Mouse (Mus musculus): Measurements from ENCODE around the gene Osbpl10. TPM values are rescaled to one million over a fixed set of nuclear protein-coding genes. Genes with fewer than 3 reads are reported as not detected.
"Not testable (repeated sequence)": the region's sequence is repeated elsewhere in the genome, so short reads cannot be mapped to it uniquely, and the experiment has no call there.

Osbpl10 gene
- polyA plus RNA-seq, 1 experiment from 2014 or later: 3.5 TPM

DNA sequence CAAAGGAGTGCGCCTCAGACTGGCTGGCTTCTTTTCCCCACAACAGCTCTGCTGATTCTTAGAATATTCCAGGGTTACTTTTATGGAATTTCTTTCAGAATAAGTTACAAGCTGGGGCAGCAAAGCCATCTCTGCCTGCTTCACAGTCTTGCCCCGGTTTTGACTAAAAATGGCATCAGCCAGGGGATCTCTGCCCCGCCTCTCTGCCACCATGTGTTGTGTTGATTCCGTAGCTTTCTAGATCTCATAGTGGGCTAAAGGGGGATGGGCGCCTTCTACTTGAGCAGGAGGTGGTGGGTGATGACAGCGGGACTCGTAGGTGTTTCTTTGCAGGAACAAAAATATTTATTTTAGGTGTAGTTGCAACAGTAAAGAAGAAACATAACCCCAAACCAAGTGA lies 29.8 kb downstream of the Osbpl10 start:
- Histone ChIP-seq H3K36me3 (no peaks in the 10 kb centered on the region), H3K9me3 (no peaks in the 10 kb centered on the region), H3K4me1 (peaks cover 16% of the 10 kb centered on the region), H3K4me3 (no peak overlapping the region), H3K9ac (no peak overlapping the region), H3K27me3 (no peaks in the 10 kb centered on the region), H3K27ac (no peak overlapping the region), H3K4me2 (no peak overlapping the region)
- WGBS: 69% methylated on average over 7 of the region's 7 CpGs
- no peak for ATAC-seq (ENCODE audit: borderline replicate concordance, extremely low read depth, low FRiP score, low TSS enrichment)

DNA sequence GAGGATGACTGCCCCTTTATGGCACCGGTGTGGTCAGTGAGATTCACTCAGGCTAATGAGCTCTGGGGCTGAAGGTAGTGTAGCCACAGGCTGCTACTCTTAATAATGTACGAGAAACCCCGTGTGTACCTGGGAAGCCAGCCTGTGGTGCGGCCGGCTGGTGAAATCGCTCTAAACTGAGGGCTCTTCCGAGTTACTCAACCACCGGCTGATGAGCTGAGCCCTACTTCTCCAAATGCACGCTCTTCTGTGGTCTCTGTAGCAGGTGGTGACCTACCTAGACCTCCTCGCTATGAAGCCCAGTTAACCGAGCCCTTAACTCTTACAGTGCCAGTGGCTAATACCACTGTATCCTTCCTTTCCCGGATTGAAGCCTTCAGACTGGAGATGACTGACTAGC lies 34.0 kb downstream of the Osbpl10 start:
- 44% methylated on average over 12 of the region's 12 CpGs for WGBS
- Histone ChIP-seq H3K27me3 (no peaks in the 10 kb centered on the region), H3K9ac (no peak overlapping the region), H3K4me2 (no peak overlapping the region), H3K4me1 (peaks cover 10% of the 10 kb centered on the region; the same call in 1 of the 2 replicates), H3K27ac (no peak overlapping the region), H3K36me3 (no peaks in the 10 kb centered on the region), H3K9me3 (no peaks in the 10 kb centered on the region), H3K4me3 (no peak overlapping the region)
- ATAC-seq (ENCODE audit: borderline replicate concordance, extremely low read depth, low FRiP score, low TSS enrichment): no peak

DNA sequence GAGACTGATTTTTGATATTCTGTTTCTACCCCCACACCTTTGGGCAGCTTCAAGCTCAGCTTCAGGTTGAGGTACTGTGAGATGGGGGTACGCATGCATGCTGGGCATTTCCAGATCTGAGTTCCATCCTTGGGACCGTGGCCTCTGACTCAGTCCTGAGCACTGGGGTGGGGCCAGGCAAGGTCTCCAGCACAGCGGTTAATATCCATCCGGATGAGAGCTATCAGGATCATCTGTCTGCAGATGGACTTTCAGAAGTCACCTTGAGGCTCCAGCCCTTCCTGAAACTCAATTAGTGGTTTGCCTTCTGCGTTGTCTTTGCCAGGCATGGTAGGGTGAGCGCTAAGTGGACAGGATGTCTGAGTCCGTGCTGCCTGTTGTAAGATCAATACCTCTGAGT lies 41.8 kb downstream of the Osbpl10 start:
- no peaks in the 10 kb centered on the region for H3K27me3 ChIP-seq
- 87% methylated on average over 7 of the region's 7 CpGs for WGBS
- ATAC-seq (ENCODE audit: borderline replicate concordance, extremely low read depth, low FRiP score, low TSS enrichment): no peak
- no peak overlapping the region for H3K27ac ChIP-seq
- no peak overlapping the region for H3K4me2 ChIP-seq
- H3K36me3 ChIP-seq: no peaks in the 10 kb centered on the region
- H3K4me1 ChIP-seq: no peaks in the 10 kb centered on the region
- H3K9me3 ChIP-seq: no peaks in the 10 kb centered on the region
- no peak overlapping the region for H3K9ac ChIP-seq
- H3K4me3 ChIP-seq: no peak overlapping the region

DNA sequence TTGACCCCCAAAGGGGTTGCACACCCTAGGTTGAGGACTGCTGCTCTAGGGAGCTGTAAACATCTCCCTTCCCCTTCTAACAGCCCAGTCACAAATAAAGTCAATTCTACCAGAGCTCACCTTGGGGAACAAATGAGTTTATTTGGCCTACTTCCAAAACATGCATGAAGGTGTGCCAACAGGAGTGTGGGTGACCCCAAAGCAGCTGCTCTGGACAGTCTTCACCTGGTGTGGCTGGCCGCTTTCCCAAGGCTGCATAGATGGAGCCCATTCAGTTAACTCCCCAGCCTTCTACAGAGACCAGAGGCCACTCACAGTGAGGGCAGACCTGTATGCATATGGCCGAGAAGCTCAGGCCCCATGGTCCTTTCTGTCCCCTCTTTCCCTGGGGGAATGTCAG lies 43.0 kb downstream of the Osbpl10 start:
- no peaks in the 10 kb centered on the region for H3K4me1 ChIP-seq
- no peaks in the 10 kb centered on the region for H3K9me3 ChIP-seq
- no peak overlapping the region for H3K9ac ChIP-seq
- no peak overlapping the region for H3K27ac ChIP-seq
- no peak for ATAC-seq (ENCODE audit: borderline replicate concordance, extremely low read depth, low FRiP score, low TSS enrichment)
- H3K4me2 ChIP-seq: no peak overlapping the region
- no peaks in the 10 kb centered on the region for H3K27me3 ChIP-seq
- no peak overlapping the region for H3K4me3 ChIP-seq
- 84% methylated on average over 2 of the region's 2 CpGs for WGBS
- no peaks in the 10 kb centered on the region for H3K36me3 ChIP-seq

DNA sequence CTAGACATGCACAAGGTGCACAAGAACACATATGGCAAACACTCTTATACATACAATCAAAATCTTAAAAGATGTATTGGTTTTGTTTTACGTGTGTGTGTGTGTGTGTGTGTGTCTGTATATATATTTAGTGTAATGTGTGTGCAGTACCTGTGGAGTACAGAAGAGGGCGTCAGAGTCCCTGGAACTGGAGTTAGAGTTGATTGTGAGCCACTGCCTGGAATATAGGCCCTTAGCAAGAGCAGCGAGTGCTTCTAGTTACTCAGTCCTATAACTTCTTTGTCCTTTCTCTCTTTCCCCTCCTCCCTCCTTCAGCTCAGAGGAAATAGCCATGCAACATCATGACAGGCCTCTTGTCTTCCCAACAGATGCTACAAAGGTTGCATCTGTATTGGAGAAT lies 44.8 kb downstream of the Osbpl10 start:
- Histone ChIP-seq H3K27ac (no peak overlapping the region), H3K9ac (no peak overlapping the region), H3K27me3 (no peaks in the 10 kb centered on the region), H3K4me1 (no peaks in the 10 kb centered on the region), H3K4me2 (no peak overlapping the region), H3K9me3 (no peaks in the 10 kb centered on the region), H3K4me3 (no peak overlapping the region), H3K36me3 (no peaks in the 10 kb centered on the region)
- ATAC-seq (ENCODE audit: borderline replicate concordance, extremely low read depth, low FRiP score, low TSS enrichment): no peak
- 74% methylated on average over 3 of the region's 3 CpGs for WGBS

DNA sequence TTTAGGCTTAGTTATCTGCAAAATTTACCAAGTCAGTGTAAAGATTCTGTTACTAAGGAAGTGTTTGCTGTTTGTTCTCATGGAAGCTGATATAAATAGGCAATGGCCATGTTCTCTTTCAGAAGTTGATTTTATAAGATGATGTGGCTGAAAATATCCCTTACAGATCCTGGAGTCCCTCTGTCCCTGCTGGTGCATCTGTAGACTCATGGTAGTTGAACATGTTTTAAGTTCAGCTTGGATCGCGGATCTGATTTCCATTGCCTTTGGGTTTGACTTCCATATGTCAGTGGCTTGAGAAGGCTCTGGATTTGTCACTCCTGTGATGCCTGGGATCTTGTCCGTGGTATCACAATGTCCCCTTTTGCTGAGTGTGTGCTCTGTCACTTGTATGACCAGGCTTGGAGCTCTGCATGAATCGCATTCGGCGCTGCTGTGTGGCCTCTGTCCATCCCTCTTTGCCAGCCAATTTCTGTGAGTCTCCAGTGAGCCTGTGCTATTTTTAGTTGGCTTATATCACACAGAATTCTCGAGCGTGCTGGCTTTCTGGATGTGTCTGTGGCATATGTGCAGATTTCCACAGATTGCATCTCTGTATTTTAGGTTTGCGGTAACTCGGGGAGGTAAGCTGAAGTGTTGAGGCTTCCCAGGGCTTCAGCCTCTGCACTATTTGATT lies 45.5 kb downstream of the Osbpl10 start:
- H3K27ac ChIP-seq: no peak overlapping the region
- H3K4me2 ChIP-seq: no peak overlapping the region
- no peaks in the 10 kb centered on the region for H3K9me3 ChIP-seq
- no peaks in the 10 kb centered on the region for H3K27me3 ChIP-seq
- no peaks in the 10 kb centered on the region for H3K36me3 ChIP-seq
- H3K9ac ChIP-seq: no peak overlapping the region
- no peak overlapping the region for H3K4me3 ChIP-seq
- no peak for ATAC-seq (ENCODE audit: borderline replicate concordance, extremely low read depth, low FRiP score, low TSS enrichment)
- no peaks in the 10 kb centered on the region for H3K4me1 ChIP-seq
- WGBS: 80% methylated on average over 10 of the region's 10 CpGs

DNA sequence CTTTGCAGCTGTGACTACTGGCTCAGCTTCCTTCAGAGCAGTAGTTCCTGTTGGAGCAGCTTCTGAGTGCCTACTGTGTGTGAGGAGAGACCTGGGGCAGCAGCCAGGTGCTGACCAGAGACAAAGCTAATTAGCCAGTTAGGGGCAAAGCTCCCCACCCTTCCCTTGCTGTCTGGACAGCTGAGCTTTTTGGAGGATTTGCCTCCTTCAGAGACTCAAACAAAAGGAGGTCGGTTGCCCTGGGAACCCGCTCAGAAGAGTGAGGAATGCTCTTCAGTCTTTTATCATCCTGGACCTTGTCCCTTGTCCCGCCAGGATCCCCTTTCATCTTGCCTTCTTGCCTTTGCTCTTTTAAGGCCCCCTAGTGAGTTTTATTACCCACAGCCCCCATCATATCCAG lies 50.9 kb downstream of the Osbpl10 start:
- Histone ChIP-seq H3K4me1 (no peaks in the 10 kb centered on the region), H3K4me3 (no peak overlapping the region), H3K4me2 (no peak overlapping the region), H3K36me3 (no peaks in the 10 kb centered on the region), H3K9me3 (no peaks in the 10 kb centered on the region), H3K27ac (no peak overlapping the region), H3K9ac (no peak overlapping the region), H3K27me3 (no peaks in the 10 kb centered on the region)
- 23% methylated on average over 3 of the region's 3 CpGs for WGBS
- ATAC-seq (ENCODE audit: borderline replicate concordance, extremely low read depth, low FRiP score, low TSS enrichment): no peak

DNA sequence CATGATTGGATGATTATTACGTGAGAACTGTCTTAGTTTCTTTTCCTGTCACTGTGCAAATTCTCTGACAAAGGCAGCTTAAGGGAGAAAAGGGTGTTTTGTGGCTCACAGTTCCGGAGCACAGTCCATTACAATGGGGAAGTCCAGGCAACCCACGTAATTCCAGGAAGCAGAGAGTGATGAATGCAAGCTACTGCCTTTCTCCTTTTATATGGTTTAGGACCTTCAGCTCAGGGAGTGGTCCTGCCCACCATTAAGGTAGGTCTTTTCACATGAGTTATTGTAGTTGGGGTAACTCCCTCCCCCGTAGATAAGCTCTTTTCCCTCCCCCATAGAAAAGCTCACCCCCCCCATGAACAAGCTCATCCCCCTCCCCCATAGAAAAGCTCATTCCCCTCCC lies 52.2 kb downstream of the Osbpl10 start:
- WGBS: 80% methylated on average over 4 of the region's 4 CpGs
- no peaks in the 10 kb centered on the region for H3K27me3 ChIP-seq
- H3K9ac ChIP-seq: no peak overlapping the region
- no peak overlapping the region for H3K27ac ChIP-seq
- ATAC-seq (ENCODE audit: borderline replicate concordance, extremely low read depth, low FRiP score, low TSS enrichment): no peak
- no peaks in the 10 kb centered on the region for H3K4me1 ChIP-seq
- H3K4me3 ChIP-seq: no peak overlapping the region
- no peak overlapping the region for H3K4me2 ChIP-seq
- H3K9me3 ChIP-seq: no peaks in the 10 kb centered on the region
- H3K36me3 ChIP-seq: no peaks in the 10 kb centered on the region

DNA sequence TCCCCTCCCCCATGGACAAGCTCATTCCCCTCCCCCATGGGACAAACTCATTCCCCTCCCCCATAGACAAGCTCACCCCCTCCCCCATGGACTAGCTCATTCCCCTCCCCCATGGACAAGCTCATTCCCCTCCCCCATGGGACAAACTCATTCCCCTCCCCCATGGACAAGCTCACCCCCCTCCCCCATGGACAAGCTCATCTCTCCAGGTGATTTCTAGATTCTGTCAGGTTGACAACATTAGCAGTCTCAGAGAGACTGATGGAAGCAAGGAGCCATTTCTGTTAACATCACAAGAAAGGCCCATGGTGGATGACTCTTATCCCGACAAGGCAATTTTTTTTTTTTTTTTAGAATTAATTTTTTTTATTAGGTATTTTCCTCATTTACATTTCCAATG lies 52.7 kb downstream of the Osbpl10 start:
- H3K4me3 ChIP-seq; H3K36me3 ChIP-seq; H3K27me3 ChIP-seq; H3K9me3 ChIP-seq; ATAC-seq (ENCODE audit: borderline replicate concordance, extremely low read depth, low FRiP score, low TSS enrichment); H3K4me2 ChIP-seq; H3K9ac ChIP-seq; H3K27ac ChIP-seq; H3K4me1 ChIP-seq: not testable (repeated sequence)
- 83% methylated on average over 1 of the region's 1 CpGs for WGBS

DNA sequence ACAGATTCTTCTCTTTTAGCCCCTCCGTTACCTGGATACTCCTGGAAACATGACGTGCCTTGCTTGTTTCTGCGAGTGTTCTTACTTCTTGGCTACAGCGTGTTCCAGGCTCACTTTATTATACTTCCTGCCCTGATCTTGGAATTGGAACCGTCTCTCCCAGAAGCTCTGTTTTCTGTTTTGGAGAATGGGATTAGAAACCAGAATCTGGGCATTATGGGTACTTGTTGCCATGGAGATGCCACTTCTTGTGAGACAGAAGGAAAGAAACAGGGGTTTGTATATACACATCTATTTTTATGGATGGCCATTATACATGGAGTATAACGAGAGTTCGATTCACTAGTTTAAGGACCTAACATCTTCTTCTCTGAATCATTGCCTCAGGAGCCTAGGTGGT lies 54.4 kb downstream of the Osbpl10 start:
- 87% methylated on average over 7 of the region's 7 CpGs for WGBS
- Histone ChIP-seq H3K27me3 (no peaks in the 10 kb centered on the region), H3K4me2 (no peak overlapping the region), H3K4me3 (no peak overlapping the region), H3K36me3 (no peaks in the 10 kb centered on the region), H3K4me1 (no peaks in the 10 kb centered on the region), H3K9ac (no peak overlapping the region), H3K9me3 (no peaks in the 10 kb centered on the region), H3K27ac (no peak overlapping the region)
- ATAC-seq (ENCODE audit: borderline replicate concordance, extremely low read depth, low FRiP score, low TSS enrichment): no peak

DNA sequence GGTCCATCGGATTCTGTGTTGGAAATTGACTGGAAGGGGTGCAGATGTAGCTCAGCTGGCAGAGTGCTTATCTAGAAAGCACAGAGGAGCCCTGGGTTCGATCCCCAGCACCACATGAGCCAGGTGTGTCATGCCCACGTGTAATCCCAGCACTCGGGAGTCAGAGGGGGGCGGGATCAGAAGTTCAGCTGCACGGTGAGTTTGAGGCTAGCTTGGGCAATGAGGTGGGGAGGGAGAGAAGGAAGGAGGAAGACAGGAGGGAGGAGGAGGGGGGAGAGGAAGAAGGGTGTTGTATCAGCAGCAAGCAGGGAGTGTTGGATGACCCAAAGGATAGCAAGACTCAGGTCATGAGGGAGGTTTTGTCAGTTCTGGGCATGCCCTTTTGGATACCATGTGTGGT lies 55.9 kb downstream of the Osbpl10 start:
- peaks cover 7% of the 10 kb centered on the region for H3K4me1 ChIP-seq
- H3K27ac ChIP-seq: no peak overlapping the region
- WGBS: 54% methylated on average over 6 of the region's 6 CpGs
- no peaks in the 10 kb centered on the region for H3K9me3 ChIP-seq
- no peak overlapping the region for H3K4me3 ChIP-seq
- no peak for ATAC-seq (ENCODE audit: borderline replicate concordance, extremely low read depth, low FRiP score, low TSS enrichment)
- H3K36me3 ChIP-seq: no peaks in the 10 kb centered on the region
- H3K27me3 ChIP-seq: no peaks in the 10 kb centered on the region
- H3K4me2 ChIP-seq: no peak overlapping the region
- H3K9ac ChIP-seq: no peak overlapping the region

DNA sequence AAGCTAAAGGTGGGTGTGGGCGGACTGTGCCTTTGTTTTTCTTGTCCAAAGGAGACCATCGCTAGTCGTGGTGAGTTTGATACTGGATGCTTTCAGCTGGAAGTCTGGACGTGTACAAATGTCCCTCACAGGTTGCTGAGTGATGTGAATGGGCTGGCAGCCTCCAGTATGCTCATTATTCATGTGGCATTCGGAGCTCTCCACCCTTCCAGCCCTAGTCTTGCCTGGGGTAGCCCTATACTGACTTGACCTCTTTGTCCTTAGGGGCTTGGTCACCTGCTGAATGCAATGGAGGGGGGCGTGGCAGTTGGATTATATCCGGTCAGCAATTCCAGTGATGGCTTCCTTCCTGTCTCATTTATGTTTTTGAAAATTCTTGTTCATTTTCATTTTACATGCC lies 56.4 kb downstream of the Osbpl10 start:
- Histone ChIP-seq H3K4me3 (no peak overlapping the region), H3K4me2 (no peak overlapping the region), H3K4me1 (peaks cover 7% of the 10 kb centered on the region), H3K27ac (no peak overlapping the region), H3K27me3 (no peaks in the 10 kb centered on the region), H3K9ac (no peak overlapping the region), H3K36me3 (no peaks in the 10 kb centered on the region), H3K9me3 (no peaks in the 10 kb centered on the region)
- ATAC-seq (ENCODE audit: borderline replicate concordance, extremely low read depth, low FRiP score, low TSS enrichment): no peak
- 75% methylated on average over 7 of the region's 7 CpGs for WGBS

DNA sequence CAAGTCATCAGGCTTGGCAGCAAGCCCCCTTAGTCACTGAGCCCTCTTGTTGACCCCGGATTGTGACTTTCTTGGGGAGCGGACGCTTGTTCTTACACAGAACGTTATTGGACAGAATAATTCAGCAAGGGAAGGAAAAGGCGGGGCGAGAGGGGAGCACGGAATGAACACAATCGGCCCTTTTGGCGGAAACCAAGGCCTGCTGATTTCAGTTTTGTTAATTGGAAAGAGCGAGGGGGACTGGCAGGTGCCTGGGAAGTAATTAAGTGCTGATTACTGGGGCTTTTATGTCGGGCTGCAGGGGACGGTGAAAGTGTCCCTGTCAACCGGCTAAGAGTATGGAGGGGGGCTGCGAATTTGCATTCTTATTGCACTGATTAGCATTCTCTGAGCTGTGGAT lies 59.8 kb downstream of the Osbpl10 start:
- H3K9me3 ChIP-seq: no peaks in the 10 kb centered on the region
- no peak overlapping the region for H3K4me2 ChIP-seq
- H3K9ac ChIP-seq: no peak overlapping the region
- ATAC-seq (ENCODE audit: borderline replicate concordance, extremely low read depth, low FRiP score, low TSS enrichment): no peak
- 42% methylated on average over 14 of the region's 14 CpGs for WGBS
- no peak overlapping the region for H3K4me3 ChIP-seq
- no peaks in the 10 kb centered on the region for H3K27me3 ChIP-seq
- H3K4me1 ChIP-seq: peaks cover 7% of the 10 kb centered on the region
- no peak overlapping the region for H3K27ac ChIP-seq
- H3K36me3 ChIP-seq: no peaks in the 10 kb centered on the region

All from lung, embryonic 15.5 days (tissue).